Mouse (Mus musculus): Measurements from ENCODE around the gene Neb. TPM values are rescaled to one million over a fixed set of nuclear protein-coding genes. Genes with fewer than 3 reads are reported as not detected.

Gene Neb
- 0.18 and 130 TPM in 2 replicates for polyA plus RNA-seq (2012; rRNA removed; ENCODE audit: low replicate concordance)

GRCm38 (mm10) chr2:52378448-52378804 is at the start of gene Neb:
Gene Neb (minus strand): TSS chr2:52378474.

GRCm38 (mm10) chr2:52424747-52425522 is 46.7 kb upstream of the Neb start, which contains the start of gene Arl5a:
Gene Arl5a (minus strand): TSS chr2:52424901.

Other genes starting within 250 kb of the Neb start
- gene Arl5a, start 46.4 kb upstream of the Neb start, polyA plus RNA-seq (2012; rRNA removed; ENCODE audit: low replicate concordance) = 6.0 and 14.8 TPM in 2 replicates